Mouse (Mus musculus): ENCODE results near the gene Rnf103.

DNA sequence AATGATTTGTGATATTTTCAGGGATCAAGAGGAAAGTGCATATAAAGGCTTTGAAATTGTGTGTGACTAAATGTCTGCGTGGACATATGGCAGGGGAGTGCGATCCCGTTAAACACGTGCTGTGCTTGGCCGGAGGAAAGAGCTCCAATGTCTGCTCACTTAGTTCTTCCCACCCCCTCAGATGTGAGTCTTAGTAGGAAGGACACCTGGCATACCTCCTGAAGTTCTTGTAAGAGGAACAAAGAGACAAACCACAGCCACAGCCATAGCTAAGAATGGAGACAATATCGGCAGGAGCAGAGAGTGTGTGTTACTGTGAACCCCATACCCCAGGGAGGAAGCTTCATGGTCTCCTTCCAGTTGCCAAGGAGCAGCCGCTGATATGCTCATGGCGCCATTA, 36.5 kb downstream of the Rnf103 start:
- TF ChIP-seq CTCF (IDR thresholded peaks at IDR 0.05; ENCODE audit: extremely low read depth, insufficient read length, insufficient replicate concordance, low read depth, low read length) (no peak), POLR2A (IDR thresholded peaks at IDR 0.05; ENCODE audit: low read depth, low read length) (no peak)

Measured in small intestine, adult 2 months (tissue).